Mouse (Mus musculus) kidney, postnatal 14 days (tissue): ENCODE results near the gene E2f6.
A peak's percentile ranks its signal among the peaks of the same experiment; 100 is the strongest.

Experiments used
- DNase-seq: peaks from one replicate; pipeline ENCODE4 v3.0.0; 2022; ENCODE audit warnings: mixed read lengths

The E2f6 gene

GRCm38 (mm10) chr12:16850431-16851375 lies 39.9 kb downstream of the E2f6 start:
- no peak for DNase-seq

GRCm38 (mm10) chr12:16853431-16854165 lies 42.8 kb downstream of the E2f6 start:
- DNase-seq, result peak; percentile 64

DNA sequence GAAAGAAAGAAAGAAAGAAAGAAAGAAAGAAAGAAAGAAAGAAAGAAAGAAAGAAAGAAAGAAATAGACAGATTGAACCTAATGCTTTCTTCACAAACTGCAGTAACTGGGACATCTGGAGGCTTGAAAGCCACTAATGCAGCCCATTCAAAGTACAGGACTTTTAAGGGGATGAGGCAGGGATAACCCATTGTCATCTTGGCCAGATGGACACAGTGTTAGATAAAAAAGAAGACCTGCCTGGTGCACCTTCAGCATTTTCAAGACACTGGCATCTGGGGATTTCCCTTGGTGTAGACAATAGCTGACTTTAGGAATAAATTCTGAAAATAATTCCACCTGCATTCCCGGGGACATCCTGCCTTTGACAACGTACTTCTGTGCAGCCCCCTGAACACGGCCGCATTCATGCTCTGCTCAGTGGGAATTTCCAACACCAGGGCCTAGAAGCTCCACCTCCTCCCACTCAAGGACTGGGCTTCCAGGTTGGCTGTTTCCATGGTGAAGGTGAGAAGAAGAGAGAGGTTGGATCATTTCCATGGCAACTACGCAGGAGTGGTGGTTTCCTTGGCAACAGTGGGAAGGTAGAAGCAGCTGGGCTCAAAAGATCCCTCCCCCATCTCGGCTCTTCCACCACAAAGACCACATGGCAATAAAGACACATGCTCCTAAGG lies 45.0 kb downstream of the E2f6 start:
- no peak for DNase-seq

DNA sequence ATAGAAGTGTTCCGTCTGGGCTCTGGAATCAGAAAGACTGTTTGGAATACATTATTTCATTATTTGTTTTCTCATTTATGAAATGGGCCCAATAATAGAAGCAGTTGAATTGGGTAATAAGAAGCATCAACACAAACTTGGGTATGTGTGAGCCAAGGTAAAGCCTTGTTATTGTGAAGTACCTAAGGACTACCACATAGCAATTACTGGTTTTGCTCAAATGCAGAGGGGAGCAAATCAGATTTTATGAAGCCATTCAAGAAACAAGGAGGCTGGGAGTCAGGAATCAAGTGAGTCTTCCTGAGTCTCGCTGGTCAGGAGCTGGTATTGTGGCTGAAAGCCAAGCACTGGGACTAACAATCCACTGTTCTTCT lies 45.5 kb downstream of the E2f6 start:
- DNase-seq, result no peak

DNA sequence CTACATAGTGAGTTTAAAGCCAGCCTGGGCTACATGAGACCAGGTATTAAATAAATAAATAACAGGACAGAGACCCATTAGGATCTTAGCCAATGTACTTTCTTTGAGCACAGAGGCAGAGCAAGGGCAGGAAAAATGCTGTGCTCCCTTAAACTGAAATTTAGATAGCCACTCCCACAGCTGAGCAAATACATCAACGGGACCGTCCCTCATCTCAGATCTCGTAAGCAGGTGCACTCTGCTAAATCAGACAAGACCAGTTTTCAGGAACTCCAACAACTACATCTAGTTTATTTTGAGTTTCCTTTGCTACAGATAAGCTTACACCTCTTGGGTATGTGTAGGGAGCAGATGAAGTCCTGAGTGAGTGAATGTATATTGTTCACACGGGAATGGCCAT lies 47.3 kb downstream of the E2f6 start:
- DNase-seq, result no peak

- no peak for DNase-seq
These were observed 49.0 kb downstream of the E2f6 start for GRCm38 (mm10) chr12:16859781-16860180.

DNA sequence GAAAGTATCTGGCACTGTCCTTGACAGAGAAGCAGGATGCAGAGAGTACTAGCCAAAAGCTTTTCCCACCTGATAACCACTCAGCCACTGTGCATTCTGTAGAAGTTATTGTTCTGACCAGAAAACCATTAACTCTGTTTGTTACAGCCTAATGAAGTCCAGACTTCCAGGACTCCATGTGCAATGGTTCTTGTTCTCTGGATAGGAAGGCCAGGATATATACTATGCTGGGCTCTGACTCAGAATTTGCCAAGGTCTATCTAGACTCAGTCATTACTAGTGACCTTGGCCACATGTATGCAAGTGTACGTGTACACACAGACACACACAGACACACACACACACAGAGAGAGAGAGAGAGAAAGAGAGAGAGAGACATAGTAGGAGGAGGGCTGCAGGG lies 49.8 kb downstream of the E2f6 start:
- no peak for DNase-seq

GRCm38 (mm10) chr12:16860961-16861360 lies 50.2 kb downstream of the E2f6 start:
- DNase-seq, result no peak

GRCm38 (mm10) chr12:16864477-16864876 lies 53.7 kb downstream of the E2f6 start:
- no peak for DNase-seq

GRCm38 (mm10) chr12:16865871-16866270 lies 55.1 kb downstream of the E2f6 start:
- no peak for DNase-seq

GRCm38 (mm10) chr12:16866460-16866859 lies 55.7 kb downstream of the E2f6 start:
- DNase-seq, result no peak

- DNase-seq, result no peak
These were observed 56.5 kb downstream of the E2f6 start for GRCm38 (mm10) chr12:16867306-16867705.

DNA sequence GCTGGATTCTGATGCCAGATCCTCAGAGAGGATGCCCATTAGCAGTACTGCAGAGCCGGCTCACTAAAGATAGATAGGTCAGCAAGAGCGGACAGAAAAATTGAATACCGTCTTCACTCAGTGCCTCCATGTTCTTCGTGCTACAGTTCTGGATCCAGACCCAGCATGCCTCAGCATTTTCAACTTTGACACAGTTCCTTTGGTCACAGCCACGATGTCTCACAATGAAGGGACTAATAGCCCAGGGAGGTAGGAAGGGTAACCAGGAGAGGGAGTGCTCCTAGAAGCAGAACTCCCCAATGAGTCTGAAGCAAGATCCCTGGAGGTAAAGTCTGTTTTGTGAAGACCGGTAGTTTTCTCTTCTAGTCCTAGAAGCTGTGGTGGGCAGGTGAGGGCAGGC lies 57.9 kb downstream of the E2f6 start:
- DNase-seq, result no peak

- DNase-seq, result no peak
These were observed 58.5 kb downstream of the E2f6 start for GRCm38 (mm10) chr12:16869091-16869778.

DNA sequence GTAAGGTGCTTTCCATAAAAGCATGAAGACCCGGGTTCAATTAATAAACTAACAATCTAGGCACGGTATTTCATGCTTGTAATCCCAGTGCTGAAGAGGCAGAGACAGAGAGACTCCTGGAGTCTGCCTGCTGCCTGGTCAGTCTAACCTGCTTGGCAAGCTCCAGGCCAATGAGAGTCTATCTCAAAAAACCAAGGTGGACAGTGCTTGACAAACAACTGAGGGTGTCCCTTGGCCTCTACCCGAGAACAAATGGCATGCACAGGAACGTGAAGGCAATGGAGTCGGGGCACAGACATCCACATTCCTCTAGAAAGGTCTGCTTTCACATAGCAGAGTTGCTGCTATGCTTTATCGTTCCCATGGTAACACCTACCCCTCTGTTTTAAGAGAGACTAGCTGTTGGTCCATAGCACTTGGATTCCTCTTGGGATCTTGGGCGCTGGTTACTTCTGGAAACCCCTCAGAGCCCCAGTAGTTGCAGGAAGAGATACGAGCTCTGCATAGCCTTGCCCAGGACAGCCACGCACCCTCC lies 59.2 kb downstream of the E2f6 start:
- DNase-seq, result no peak

DNA sequence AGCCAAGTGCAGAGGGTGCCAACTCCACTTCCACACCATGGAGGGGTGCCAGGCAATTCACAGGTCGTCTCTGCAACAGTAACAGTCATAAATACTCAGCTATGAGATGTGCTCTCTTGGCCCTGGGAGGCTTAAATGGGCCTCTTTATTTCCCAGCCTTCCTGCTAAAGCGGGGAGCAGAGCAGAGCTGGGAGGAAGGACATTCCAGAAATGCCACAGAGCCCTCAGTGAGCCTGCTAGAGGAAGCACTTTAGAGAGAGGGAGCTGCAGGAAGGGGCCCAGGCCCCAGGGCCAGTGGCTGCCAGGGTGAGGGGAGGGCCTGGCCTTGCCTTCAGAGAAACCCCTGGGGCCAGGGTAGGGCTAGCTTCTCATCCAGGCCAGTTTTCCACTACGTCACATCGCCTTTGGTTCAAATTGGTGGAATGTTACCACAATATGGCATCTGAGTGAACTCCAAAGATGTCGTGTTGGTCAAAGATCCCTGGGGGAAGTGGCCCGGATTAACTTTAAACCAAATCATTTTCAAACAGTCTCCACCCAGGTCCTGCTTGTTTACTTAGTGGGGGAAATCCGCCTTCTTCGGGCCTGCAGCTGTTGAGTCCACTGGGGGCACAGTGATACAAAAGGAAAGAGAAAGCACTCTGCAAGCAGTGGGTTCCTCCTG lies 59.8 kb downstream of the E2f6 start:
- DNase-seq, result peak; percentile 77

DNA sequence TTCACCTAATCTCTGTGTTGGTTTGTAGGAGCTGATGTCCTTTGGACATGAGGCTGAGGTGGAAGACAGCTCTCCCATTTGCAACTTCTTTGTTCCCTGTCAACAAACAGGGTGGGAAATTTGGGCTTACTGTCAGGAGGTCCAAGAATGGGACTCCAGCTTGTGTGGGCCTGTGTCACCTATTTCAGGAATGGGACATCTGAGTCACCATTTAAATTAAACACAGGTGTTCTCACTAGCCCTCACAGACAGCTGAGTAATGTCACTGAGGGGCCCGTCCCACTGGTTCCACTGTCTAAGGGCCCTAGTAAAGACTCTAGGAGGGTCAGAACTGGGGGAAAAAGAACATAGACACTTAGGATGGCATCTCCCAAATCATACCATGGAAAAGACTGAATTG lies 61.2 kb downstream of the E2f6 start:
- DNase-seq, result no peak

- DNase-seq, result no peak
These were observed 62.2 kb downstream of the E2f6 start for GRCm38 (mm10) chr12:16872926-16873464.

DNA sequence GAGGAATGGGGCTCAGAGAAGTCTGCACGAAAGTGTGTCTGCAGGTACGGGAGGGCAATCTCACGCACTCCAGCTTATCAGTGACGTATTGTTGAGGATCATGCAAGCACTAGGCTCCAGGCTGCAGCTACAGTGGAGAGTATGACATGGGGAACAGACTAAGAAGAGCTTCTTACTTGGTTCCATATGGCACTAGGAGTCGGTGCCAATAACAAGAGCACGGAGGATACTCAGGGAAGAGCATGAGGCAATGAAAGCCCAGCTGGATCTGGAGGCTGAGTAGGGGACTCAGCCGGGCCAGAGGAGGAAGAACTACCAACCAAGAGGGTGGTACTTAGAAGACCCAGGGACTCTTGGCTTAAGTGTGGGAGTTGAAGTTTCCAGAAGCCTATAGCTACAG lies 62.8 kb downstream of the E2f6 start:
- no peak for DNase-seq

DNA sequence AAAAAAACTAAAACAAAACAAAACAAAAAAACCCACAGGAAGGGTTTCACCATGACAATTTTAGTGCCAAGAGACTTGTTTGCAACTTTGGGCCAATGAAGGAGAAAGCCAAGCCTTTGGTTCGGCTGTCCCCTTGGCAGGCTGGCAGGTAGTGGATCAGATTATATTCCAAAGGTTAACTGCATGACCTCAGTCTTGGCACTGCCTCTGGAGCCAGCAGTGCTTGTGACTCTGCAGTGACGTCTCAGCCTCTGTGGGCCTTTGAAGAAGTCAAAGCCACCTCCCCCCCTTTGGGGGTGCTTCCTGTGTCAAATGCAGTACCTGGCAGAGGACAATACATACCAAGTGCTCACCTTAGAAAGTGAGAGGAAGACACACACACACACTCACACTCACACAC lies 63.3 kb downstream of the E2f6 start:
- DNase-seq, result peak; percentile 80

DNA sequence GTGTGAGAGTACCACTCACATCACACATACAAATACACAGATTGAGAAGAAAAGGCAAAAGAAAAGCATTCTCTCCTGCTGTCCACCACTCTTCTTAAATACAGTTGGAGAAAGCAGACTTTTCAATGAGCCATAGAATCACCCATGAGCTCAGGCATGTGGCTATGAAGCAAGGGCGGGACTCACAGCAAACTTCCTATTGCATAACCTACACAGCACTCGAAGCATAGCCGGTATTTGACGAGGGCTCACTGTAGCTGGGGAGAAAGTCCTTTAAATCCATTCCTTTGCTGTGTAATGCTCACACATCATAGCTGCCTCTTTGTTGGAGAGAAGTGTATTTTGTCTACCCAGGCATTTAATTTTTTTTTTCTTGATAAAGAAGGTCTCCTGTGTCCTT lies 64.5 kb downstream of the E2f6 start:
- no peak for DNase-seq

DNA sequence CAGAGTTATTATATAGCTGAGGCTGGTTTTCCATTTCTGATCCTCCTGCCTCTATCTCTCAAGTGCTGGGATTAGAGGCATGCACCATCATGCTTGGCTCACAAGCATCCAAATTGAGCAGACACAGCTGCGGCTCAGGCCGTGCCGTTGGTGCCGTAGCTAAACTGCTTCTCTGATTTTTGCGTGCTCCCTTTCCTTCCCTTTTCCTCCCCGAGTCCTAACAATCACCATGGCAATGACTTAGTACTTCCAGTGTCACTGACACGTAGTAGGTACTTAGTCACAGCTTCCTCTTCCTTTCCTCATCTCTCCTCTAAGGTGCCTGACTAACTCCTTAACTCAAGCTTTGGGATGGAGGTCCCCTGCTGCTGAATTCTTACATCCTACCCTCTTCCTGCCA lies 64.9 kb downstream of the E2f6 start:
- no peak for DNase-seq
